Mouse (Mus musculus): ENCODE data around the gene Slc25a33. TPM values are rescaled to one million over a fixed set of nuclear protein-coding genes. Genes with fewer than 3 reads are reported as not detected.

Gene Slc25a33
- polyA plus RNA-seq (2017; shearing (Covaris generic)) = 3.1 TPM

GRCm38 (mm10) chr4:149774094-149774470 lies at the start of gene Slc25a33:
Slc25a33 (minus strand) TSS chr4:149774277.

DNA sequence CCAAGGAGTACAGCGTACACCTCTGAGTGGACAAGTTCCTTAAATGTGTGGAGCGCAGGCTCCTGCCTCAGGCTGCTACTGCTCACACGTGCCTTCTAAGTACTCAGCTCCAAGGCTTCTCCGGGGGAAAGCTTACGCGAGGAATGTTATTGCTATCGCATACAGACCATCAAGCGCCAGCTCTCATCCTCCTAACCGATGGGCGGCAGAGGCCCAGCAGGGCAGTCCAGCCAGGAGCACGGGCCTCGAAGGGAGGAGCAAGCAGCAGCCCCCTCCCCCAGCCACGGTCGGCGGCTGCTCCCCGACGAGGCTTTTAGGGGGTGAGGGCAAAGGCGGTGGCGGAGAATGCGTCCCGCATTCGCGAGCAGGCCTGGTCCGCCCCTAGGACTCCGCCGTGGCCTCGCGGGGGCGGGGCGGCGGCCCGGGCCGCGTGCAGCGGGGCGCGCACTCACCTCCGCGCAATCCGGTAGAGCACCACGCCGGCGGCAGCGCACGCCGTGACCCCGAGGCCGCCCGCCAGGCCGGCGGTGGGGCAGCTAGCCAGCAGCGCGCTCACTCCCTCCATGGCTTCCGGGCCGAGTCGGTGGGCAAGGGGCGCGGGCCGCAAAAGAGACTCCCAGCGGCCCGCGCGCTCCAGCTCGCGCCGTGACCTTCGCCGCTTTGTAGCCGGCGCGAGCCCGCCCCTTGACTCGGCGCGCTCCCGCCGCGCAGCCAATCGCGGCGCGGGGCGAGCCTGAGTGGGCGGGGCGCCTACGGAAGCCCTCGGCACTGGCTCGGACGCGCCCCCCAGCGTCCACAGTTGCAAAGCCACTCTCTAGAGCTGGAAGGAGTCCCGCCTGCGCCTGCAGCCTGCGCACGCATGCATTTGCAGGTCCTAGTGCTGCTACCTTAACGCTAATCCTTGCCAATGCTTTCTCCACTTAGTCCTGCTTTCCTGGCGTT lies 36.4 kb downstream of the Slc25a33 start, which contains the start of gene Tmem201:
Tmem201 (minus strand) TSS at position 662 of the 942 bp plus-strand sequence.

GRCm38 (mm10) chr4:149702210-149702979 lies 71.7 kb downstream of the Slc25a33 start, which contains the start of gene Pik3cd:
Pik3cd (minus strand) TSS chr4:149702571.

Other genes starting within 250 kb of the Slc25a33 start
- 3.7 TPM for gene Clstn1, start 187.8 kb downstream of the Slc25a33 start, polyA plus RNA-seq (2017; shearing (Covaris generic))
- gene Pik3cd, start 71.7 kb downstream of the Slc25a33 start, polyA plus RNA-seq (2017; shearing (Covaris generic)) = 347 TPM
- 9.0 TPM for gene Tmem201, start 36.2 kb downstream of the Slc25a33 start, polyA plus RNA-seq (2017; shearing (Covaris generic))
- 9.6 TPM for gene Spsb1, start 180.8 kb upstream of the Slc25a33 start, polyA plus RNA-seq (2017; shearing (Covaris generic))
- 2.7 TPM for gene H6pd, start 234.7 kb upstream of the Slc25a33 start, polyA plus RNA-seq (2017; shearing (Covaris generic))